Mouse (Mus musculus) cerebellum, adult 2 months (tissue): ENCODE measurements around the gene Gm49416. TPM values are rescaled to one million over a fixed set of nuclear protein-coding genes. Genes with fewer than 3 reads are reported as not detected.

Experiments used
- DNase-seq, 2 experiments: peaks; one replicate each; pipeline ENCODE4 v3.0.0; 2021
- H3K27ac ChIP-seq: fragments of 200-500 bp; 2 replicates; pipeline ENCODE4 v1.5.1; 2012; ENCODE audit warnings: low read length, control low read depth, inconsistent platforms; ENCODE audit not compliant: insufficient read depth
- H3K27me3 ChIP-seq: fragments of 200-500 bp; 2 replicates; pipeline ENCODE4 v1.6.1; 2012; ENCODE audit warnings: inconsistent platforms, mild to moderate bottlenecking, low read length, moderate library complexity; ENCODE audit not compliant: control insufficient read depth, insufficient read depth
- H3K4me1 ChIP-seq: fragments of 200-500 bp; 2 replicates; pipeline ENCODE4 v1.6.1; 2011; ENCODE audit warnings: low read length; ENCODE audit not compliant: control insufficient read depth, insufficient read depth
- H3K4me3 ChIP-seq: fragments of 200-500 bp; replicated peaks from 2 replicates; pipeline ENCODE3; 2011; ENCODE audit warnings: mild to moderate bottlenecking, low read depth, low read length, control low read depth; ENCODE audit not compliant: insufficient read depth
- CTCF ChIP-seq: fragments of 200-500 bp; IDR thresholded peaks from 2 replicates; pipeline ENCODE4 v1.5.1; 2011; ENCODE audit warnings: low read depth, mild to moderate bottlenecking, control low read depth, low read length, moderate library complexity, borderline replicate concordance; ENCODE audit not compliant: insufficient read depth
- POLR2A ChIP-seq: fragments of 200-500 bp; IDR thresholded peaks from 2 replicates; pipeline ENCODE4 v1.6.1; 2011; ENCODE audit warnings: low read length, control low read depth, borderline replicate concordance; ENCODE audit not compliant: insufficient read depth
- WGBS: fragments of 180-500 bp; shearing (Covaris S2); methylation state at CpG from one replicate; pipeline ENCODE4 v1.1.7; 2018; 5-methylcytosine and 5-hydroxymethylcytosine counted together
- polyA plus RNA-seq: library from polyadenylated mRNA; depleted of rRNA; stranded (reverse); fragments of >200 nt; gene quantifications from 2 replicates; pipeline ENCODE4 v1.2.3, GENCODE M21; 2012

Gm49416 gene
- polyA plus RNA-seq, 1 experiment = not detected

- H3K27ac ChIP-seq = peak within 1 kb of the TSS; percentile 79
- peak; percentile 97 for DNase-seq
- H3K27me3 ChIP-seq = no peaks in the 10 kb centered on the region
- 0 out of 2 replicates have a peak, but pooled peaks cover 3% of the 10 kb centered on the region for H3K4me1 ChIP-seq
- peak within 1 kb of the TSS; percentile 73 for H3K4me3 ChIP-seq
- 2% methylated on average over 50 of the region's 50 CpGs for WGBS
- TF ChIP-seq POLR2A (peak; percentile 98), CTCF (no peak)
These were observed 31.5 kb downstream of the Gm49416 start, which contains the start of gene B3gat3 for GRCm38 (mm10) chr19:8920073-8920736. TSS of gene B3gat3 (plus strand) at chr19:8920374.

- Histone ChIP-seq H3K27ac (peak overlapping the region; percentile 58; the same call in 1 of the 2 replicates), H3K27me3 (no peaks in the 10 kb centered on the region), H3K4me1 (0 out of 2 replicates have a peak, but pooled peaks cover 3% of the 10 kb centered on the region), H3K4me3 (peak overlapping the region; percentile 73)
- under 1% methylated on average over 6 of the region's 6 CpGs for whole genome bisulfite sequencing
- DNase-seq = peak in 1 of 2 experiments; percentile 44
- no peak for TF ChIP-seq POLR2A
These were observed 32.1 kb downstream of the Gm49416 start for GRCm38 (mm10) chr19:8920836-8921291.

GRCm38 (mm10) chr19:8921741-8922140, 33.0 kb downstream of the Gm49416 start:
- DNase-seq = no peak
- H3K27me3 ChIP-seq = no peaks in the 10 kb centered on the region
- H3K4me3 ChIP-seq = no peak overlapping the region
- 0 out of 2 replicates have a peak, but pooled peaks cover 3% of the 10 kb centered on the region for H3K4me1 ChIP-seq
- TF ChIP-seq POLR2A (no peak), CTCF (no peak)
- 60% methylated on average over 9 of the region's 9 CpGs for WGBS
- H3K27ac ChIP-seq = no peak overlapping the region

GRCm38 (mm10) chr19:8926766-8927165, 38.0 kb downstream of the Gm49416 start:
- no peak overlapping the region for H3K27ac ChIP-seq
- H3K4me3 ChIP-seq = no peak overlapping the region
- H3K4me1 ChIP-seq = peaks cover 6% of the 10 kb centered on the region; the same call in 1 of the 2 replicates
- TF ChIP-seq POLR2A = no peak
- TF ChIP-seq CTCF = no peak
- H3K27me3 ChIP-seq = no peaks in the 10 kb centered on the region
- DNase-seq = no peak
- 69% methylated on average over 2 of the region's 2 CpGs for WGBS

DNA sequence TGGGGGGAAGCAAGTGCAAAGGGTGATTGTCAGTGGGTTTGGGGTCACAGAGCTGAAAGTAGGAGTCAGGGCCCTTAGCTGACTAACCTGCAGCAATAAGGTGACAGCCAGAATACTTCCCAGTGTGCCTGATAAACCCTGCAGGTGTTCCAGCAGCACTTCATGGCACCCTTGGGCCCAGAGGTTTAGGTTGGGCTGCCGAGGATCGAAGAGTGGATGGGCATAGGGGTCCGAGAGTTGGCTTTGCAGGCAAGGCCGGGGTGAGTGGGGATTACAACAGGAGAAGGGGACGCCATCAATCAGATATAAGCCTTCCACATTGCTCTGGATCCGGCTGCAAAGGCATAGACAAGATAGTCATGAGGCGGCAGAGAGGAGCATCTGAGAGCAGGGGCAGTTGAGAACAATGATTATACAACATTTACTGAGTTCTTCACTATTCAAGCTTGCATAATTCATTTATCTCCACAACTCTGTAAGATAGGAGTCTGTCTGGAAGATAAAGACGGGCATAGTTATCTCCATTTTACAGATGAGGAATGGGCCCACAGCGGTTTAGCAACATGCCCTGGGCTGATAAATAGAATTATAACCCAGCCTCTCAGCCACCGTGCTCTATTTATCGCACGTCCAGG, 39.3 kb downstream of the Gm49416 start:
- no peak for DNase-seq
- Histone ChIP-seq H3K4me3 (no peak overlapping the region), H3K27me3 (no peaks in the 10 kb centered on the region), H3K27ac (no peak overlapping the region), H3K4me1 (peaks cover 5% of the 10 kb centered on the region; the same call in 1 of the 2 replicates)
- TF ChIP-seq CTCF (no peak), POLR2A (no peak)
- WGBS = 91% methylated on average over 12 of the region's 12 CpGs

GRCm38 (mm10) chr19:8928689-8929223, 40.0 kb downstream of the Gm49416 start:
- WGBS = 4% methylated on average over 16 of the region's 16 CpGs
- H3K27ac ChIP-seq = peak overlapping the region; percentile 41
- DNase-seq = peak in 1 of 2 experiments; percentile 67
- peak overlapping the region; percentile 68 for H3K4me3 ChIP-seq
- TF ChIP-seq CTCF = no peak
- TF ChIP-seq POLR2A = no peak
- no peaks in the 10 kb centered on the region for H3K27me3 ChIP-seq
- peaks cover 5% of the 10 kb centered on the region; the same call in 1 of the 2 replicates for H3K4me1 ChIP-seq

- Histone ChIP-seq H3K4me3 (peak within 1 kb of the TSS; percentile 68), H3K4me1 (peaks cover 5% of the 10 kb centered on the region; the same call in 1 of the 2 replicates), H3K27ac (peak within 1 kb of the TSS; percentile 73), H3K27me3 (no peaks in the 10 kb centered on the region)
- under 1% methylated on average over 59 of the region's 74 CpGs for WGBS
- TF ChIP-seq CTCF (no peak), POLR2A (no peak)
- peak; percentile 77 to 85 for DNase-seq
These were observed 40.7 kb downstream of the Gm49416 start, which contains the start of the genes Rom1 and Eml3 for GRCm38 (mm10) chr19:8929224-8930088. TSS of gene Rom1 (minus strand) at chr19:8929356. TSS of gene Eml3 (plus strand) at chr19:8929552.
